Mouse (Mus musculus) testis, adult 2 months (tissue): Measurements from ENCODE around the gene Hist1h2bl.

Source experiments
- CTCF ChIP-seq: fragments of 200-500 bp; IDR thresholded peaks from 2 replicates; pipeline ENCODE4 v1.5.1; 2012; ENCODE audit warnings: low read depth, mild to moderate bottlenecking, inconsistent platforms, low read length, moderate library complexity; ENCODE audit not compliant: control insufficient read depth, insufficient read depth, insufficient replicate concordance
- POLR2A ChIP-seq: fragments of 200-500 bp; IDR thresholded peaks from 2 replicates; pipeline ENCODE4 v1.6.1; 2012; ENCODE audit warnings: low read depth, mild to moderate bottlenecking, inconsistent platforms, low read length, moderate library complexity; ENCODE audit not compliant: control insufficient read depth

DNA sequence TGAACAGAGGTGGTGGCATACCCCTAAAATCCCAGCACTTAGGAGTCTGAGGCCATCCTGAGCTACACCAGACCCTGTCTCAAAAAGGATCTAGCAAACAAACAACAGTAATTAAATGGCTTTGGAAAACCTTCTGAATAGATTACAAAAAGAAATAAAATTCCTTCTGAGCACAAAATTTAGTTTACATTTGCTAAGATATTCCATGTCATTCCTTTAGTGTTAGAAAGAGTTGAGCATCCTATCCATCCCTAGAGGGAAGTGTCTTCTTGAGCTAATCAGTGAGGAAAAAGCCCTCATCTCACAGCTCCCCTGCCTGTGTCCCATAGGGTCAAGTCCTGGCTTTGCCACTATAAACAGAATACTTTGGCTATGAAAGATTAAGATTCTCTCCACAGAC lies 18.1 kb downstream of the Hist1h2bl start, which contains the start of gene Olfr1359:
- TF ChIP-seq CTCF (no peak), POLR2A (no peak)
